Mouse (Mus musculus): ENCODE results near the gene Chpt1. TPM values are rescaled to one million over a fixed set of nuclear protein-coding genes. Genes with fewer than 3 reads are reported as not detected.

Chpt1 gene
- polyA plus RNA-seq, 1 experiment from 2014 or later = 8.0 TPM

- WGBS = 55% methylated on average over 2 of the region's 2 CpGs
These were observed 10.6 kb upstream of the Chpt1 start for GRCm38 (mm10) chr10:88514495-88514894.

GRCm38 (mm10) chr10:88513574-88514135 is 9.8 kb upstream of the Chpt1 start:
- Histone ChIP-seq H3K9ac (ENCODE audit: low read depth, low read length) (no peak overlapping the region), H3K9me3 (replicated peaks; ENCODE audit: control insufficient read depth, low read length, poor library complexity, severe bottlenecking) (no peaks in the 10 kb centered on the region), H3K27ac (ENCODE audit: low read length) (no peak overlapping the region), H3K4me2 (ENCODE audit: low read length) (no peak overlapping the region), H3K4me3 (ENCODE audit: low read depth, low read length) (no peak overlapping the region), H3K36me3 (ENCODE audit: control insufficient read depth, insufficient read depth, low read length) (no peaks in the 10 kb centered on the region), H3K27me3 (ENCODE audit: control insufficient read depth, insufficient read depth, low read depth, low read length) (no peaks in the 10 kb centered on the region), H3K4me1 (ENCODE audit: control insufficient read depth, insufficient read depth, low read length) (no peaks in the 10 kb centered on the region)
- WGBS = 74% methylated on average over 8 of the region's 8 CpGs
- no peak for ATAC-seq

More at GRCm38 (mm10) chr10:88514495-88514894, 10.6 kb upstream of the Chpt1 start:
- no peaks in the 10 kb centered on the region for H3K27me3 ChIP-seq (ENCODE audit: control insufficient read depth, insufficient read depth, low read depth, low read length)
- no peaks in the 10 kb centered on the region for H3K36me3 ChIP-seq (ENCODE audit: control insufficient read depth, insufficient read depth, low read length)
- H3K4me1 ChIP-seq (ENCODE audit: control insufficient read depth, insufficient read depth, low read length) = no peaks in the 10 kb centered on the region
- ATAC-seq = no peak
- H3K4me3 ChIP-seq (ENCODE audit: low read depth, low read length) = no peak overlapping the region
- no peak overlapping the region for H3K27ac ChIP-seq (ENCODE audit: low read length)
- H3K9ac ChIP-seq (ENCODE audit: low read depth, low read length) = no peak overlapping the region
- H3K4me2 ChIP-seq (ENCODE audit: low read length) = no peak overlapping the region
- H3K9me3 ChIP-seq (replicated peaks; ENCODE audit: control insufficient read depth, low read length, poor library complexity, severe bottlenecking) = no peaks in the 10 kb centered on the region

GRCm38 (mm10) chr10:88511355-88511754 is 7.5 kb upstream of the Chpt1 start:
- H3K4me3 ChIP-seq (ENCODE audit: low read depth, low read length) = no peak overlapping the region
- H3K9me3 ChIP-seq (replicated peaks; ENCODE audit: control insufficient read depth, low read length, poor library complexity, severe bottlenecking) = no peaks in the 10 kb centered on the region
- WGBS = 92% methylated on average over 9 of the region's 9 CpGs
- no peaks in the 10 kb centered on the region for H3K27me3 ChIP-seq (ENCODE audit: control insufficient read depth, insufficient read depth, low read depth, low read length)
- no peak for ATAC-seq
- no peak overlapping the region for H3K9ac ChIP-seq (ENCODE audit: low read depth, low read length)
- no peaks in the 10 kb centered on the region for H3K4me1 ChIP-seq (ENCODE audit: control insufficient read depth, insufficient read depth, low read length)
- H3K4me2 ChIP-seq (ENCODE audit: low read length) = no peak overlapping the region
- no peak overlapping the region for H3K27ac ChIP-seq (ENCODE audit: low read length)
- H3K36me3 ChIP-seq (ENCODE audit: control insufficient read depth, insufficient read depth, low read length) = no peaks in the 10 kb centered on the region

- 72% methylated on average over 12 of the region's 12 CpGs for WGBS
These were observed 6.8 kb upstream of the Chpt1 start for GRCm38 (mm10) chr10:88510503-88511271.

GRCm38 (mm10) chr10:88507691-88508143 is 3.8 kb upstream of the Chpt1 start:
- H3K4me2 ChIP-seq (ENCODE audit: low read length) = no peak overlapping the region
- no peaks in the 10 kb centered on the region for H3K36me3 ChIP-seq (ENCODE audit: control insufficient read depth, insufficient read depth, low read length)
- no peaks in the 10 kb centered on the region for H3K27me3 ChIP-seq (ENCODE audit: control insufficient read depth, insufficient read depth, low read depth, low read length)
- H3K9ac ChIP-seq (ENCODE audit: low read depth, low read length) = no peak overlapping the region
- H3K9me3 ChIP-seq (replicated peaks; ENCODE audit: control insufficient read depth, low read length, poor library complexity, severe bottlenecking) = no peaks in the 10 kb centered on the region
- 86% methylated on average over 7 of the region's 7 CpGs for WGBS
- H3K4me3 ChIP-seq (ENCODE audit: low read depth, low read length) = no peak overlapping the region
- H3K4me1 ChIP-seq (ENCODE audit: control insufficient read depth, insufficient read depth, low read length) = peaks cover 4% of the 10 kb centered on the region
- H3K27ac ChIP-seq (ENCODE audit: low read length) = no peak overlapping the region
- ATAC-seq = no peak

More at GRCm38 (mm10) chr10:88510503-88511271, 6.8 kb upstream of the Chpt1 start:
- no peaks in the 10 kb centered on the region for H3K36me3 ChIP-seq (ENCODE audit: control insufficient read depth, insufficient read depth, low read length)
- no peak overlapping the region for H3K27ac ChIP-seq (ENCODE audit: low read length)
- no peak overlapping the region for H3K9ac ChIP-seq (ENCODE audit: low read depth, low read length)
- no peaks in the 10 kb centered on the region for H3K4me1 ChIP-seq (ENCODE audit: control insufficient read depth, insufficient read depth, low read length)
- H3K9me3 ChIP-seq (replicated peaks; ENCODE audit: control insufficient read depth, low read length, poor library complexity, severe bottlenecking) = no peaks in the 10 kb centered on the region
- H3K27me3 ChIP-seq (ENCODE audit: control insufficient read depth, insufficient read depth, low read depth, low read length) = no peaks in the 10 kb centered on the region
- no peak for ATAC-seq
- H3K4me3 ChIP-seq (ENCODE audit: low read depth, low read length) = no peak overlapping the region
- H3K4me2 ChIP-seq (ENCODE audit: low read length) = no peak overlapping the region

GRCm38 (mm10) chr10:88505256-88505655 is 1.4 kb upstream of the Chpt1 start:
- Histone ChIP-seq H3K27me3 (ENCODE audit: control insufficient read depth, insufficient read depth, low read depth, low read length) (no peaks in the 10 kb centered on the region), H3K4me1 (ENCODE audit: control insufficient read depth, insufficient read depth, low read length) (peaks cover 12% of the 10 kb centered on the region), H3K9me3 (replicated peaks; ENCODE audit: control insufficient read depth, low read length, poor library complexity, severe bottlenecking) (no peaks in the 10 kb centered on the region), H3K4me3 (ENCODE audit: low read depth, low read length) (no peak overlapping the region), H3K27ac (ENCODE audit: low read length) (no peak overlapping the region), H3K9ac (ENCODE audit: low read depth, low read length) (no peak overlapping the region), H3K4me2 (ENCODE audit: low read length) (no peak overlapping the region), H3K36me3 (ENCODE audit: control insufficient read depth, insufficient read depth, low read length) (no peaks in the 10 kb centered on the region)
- ATAC-seq = no peak
- 64% methylated on average over 5 of the region's 5 CpGs for WGBS

- H3K4me3 ChIP-seq (ENCODE audit: low read depth, low read length) = peak overlapping the region; percentile 86; the same call in 1 of the 2 replicates
These were observed 608 bp upstream of the Chpt1 start for GRCm38 (mm10) chr10:88504481-88504880.

GRCm38 (mm10) chr10:88502919-88503318 is 954 bp downstream of the Chpt1 start:
- WGBS = 47% methylated on average over 4 of the region's 4 CpGs

More at GRCm38 (mm10) chr10:88504481-88504880, 608 bp upstream of the Chpt1 start:
- peaks cover 12% of the 10 kb centered on the region for H3K4me1 ChIP-seq (ENCODE audit: control insufficient read depth, insufficient read depth, low read length)
- peak overlapping the region; percentile 89; the same call in 1 of the 2 replicates for H3K4me2 ChIP-seq (ENCODE audit: low read length)
- H3K36me3 ChIP-seq (ENCODE audit: control insufficient read depth, insufficient read depth, low read length) = no peaks in the 10 kb centered on the region
- H3K9me3 ChIP-seq (replicated peaks; ENCODE audit: control insufficient read depth, low read length, poor library complexity, severe bottlenecking) = no peaks in the 10 kb centered on the region
- no peak overlapping the region for H3K27ac ChIP-seq (ENCODE audit: low read length)
- H3K9ac ChIP-seq (ENCODE audit: low read depth, low read length) = no peak overlapping the region
- no peak for ATAC-seq
- H3K27me3 ChIP-seq (ENCODE audit: control insufficient read depth, insufficient read depth, low read depth, low read length) = no peaks in the 10 kb centered on the region
- 48% methylated on average over 3 of the region's 3 CpGs for WGBS

More at GRCm38 (mm10) chr10:88502919-88503318, 954 bp downstream of the Chpt1 start:
- peak overlapping the region; percentile 79 for H3K27ac ChIP-seq (ENCODE audit: low read length)
- H3K4me2 ChIP-seq (ENCODE audit: low read length) = peak overlapping the region; percentile 89
- ATAC-seq = peak; percentile 15; the same call in 1 of the 2 replicates
- no peaks in the 10 kb centered on the region for H3K36me3 ChIP-seq (ENCODE audit: control insufficient read depth, insufficient read depth, low read length)
- H3K4me3 ChIP-seq (ENCODE audit: low read depth, low read length) = peak overlapping the region; percentile 86
- H3K27me3 ChIP-seq (ENCODE audit: control insufficient read depth, insufficient read depth, low read depth, low read length) = no peaks in the 10 kb centered on the region
- no peaks in the 10 kb centered on the region for H3K9me3 ChIP-seq (replicated peaks; ENCODE audit: control insufficient read depth, low read length, poor library complexity, severe bottlenecking)
- H3K9ac ChIP-seq (ENCODE audit: low read depth, low read length) = peak overlapping the region; percentile 89
- peaks cover 12% of the 10 kb centered on the region for H3K4me1 ChIP-seq (ENCODE audit: control insufficient read depth, insufficient read depth, low read length)
